Mouse (Mus musculus) kidney, embryonic 16.5 days (tissue): Measurements from ENCODE around the gene Mpdu1. TPM values are rescaled to one million over a fixed set of nuclear protein-coding genes. Genes with fewer than 3 reads are reported as not detected.
A peak's percentile ranks its signal among the peaks of the same experiment; 100 is the strongest.
"Not testable (repeated sequence)": the region's sequence is repeated elsewhere in the genome, so short reads cannot be mapped to it uniquely, and the experiment has no call there.

ENCODE experiments used
- ATAC-seq: fragments of 200-750 bp; cut with Nextera tagmentation; 2 replicates; pipeline ENCODE4 v1.8.0; 2017; ENCODE audit warnings: moderate TSS enrichment; ENCODE audit not compliant: low FRiP score, low TSS enrichment
- H3K27ac ChIP-seq: fragments of 300-500 bp; sonication (generic); 2 replicates; pipeline ENCODE4 v1.5.1; 2014; ENCODE audit warnings: low read length
- H3K27me3 ChIP-seq: fragments of 300-500 bp; sonication (generic); 2 replicates; pipeline ENCODE4 v1.6.1; 2014; ENCODE audit warnings: low read length, control low read depth, mixed read lengths; ENCODE audit not compliant: insufficient read depth
- H3K36me3 ChIP-seq: fragments of 300-500 bp; sonication (generic); 2 replicates; pipeline ENCODE4 v1.6.1; 2014; ENCODE audit warnings: low read length, control low read depth, mixed read lengths; ENCODE audit not compliant: insufficient read depth
- H3K4me1 ChIP-seq: fragments of 300-500 bp; sonication (generic); 2 replicates; pipeline ENCODE4 v1.6.1; 2014; ENCODE audit warnings: low read length, control low read depth, mixed read lengths; ENCODE audit not compliant: insufficient read depth
- H3K4me2 ChIP-seq: fragments of 300-500 bp; sonication (generic); replicated peaks from 2 replicates; pipeline ENCODE4 v1.6.1; 2014; ENCODE audit warnings: low read depth, low read length
- H3K4me3 ChIP-seq: fragments of 300-500 bp; sonication (generic); 2 replicates; pipeline ENCODE4 v1.5.1; 2014; ENCODE audit warnings: mild to moderate bottlenecking, low read length
- H3K9ac ChIP-seq: fragments of 300-500 bp; sonication (generic); replicated peaks from 2 replicates; pipeline ENCODE4 v1.6.1; 2014; ENCODE audit warnings: low read length
- H3K9me3 ChIP-seq: fragments of 300-500 bp; sonication (generic); 2 replicates; pipeline ENCODE4 v1.6.1; 2016; ENCODE audit warnings: low read length, control low read depth
- WGBS: fragments of 180-500 bp; shearing (Covaris S2); extraction: QIAGEN DNeasy Blood & Tissue Kit; methylation state at CpG from one replicate; pipeline ENCODE4 v1.1.7; 2014; 5-methylcytosine and 5-hydroxymethylcytosine counted together
- polyA plus RNA-seq: library from polyadenylated mRNA; unstranded; fragments of >200 nt; fragmentation: Nextera tagmentation; extraction: Ambion mirVana; gene quantifications from 2 replicates; pipeline ENCODE4 v1.2.1, GENCODE M21; 2015

Mpdu1 gene
- polyA plus RNA-seq, 1 experiment from 2014 or later: 84.0 TPM

GRCm38 (mm10) chr11:69703814-69704612, 41.6 kb upstream of the Mpdu1 start:
- 68% methylated on average over 8 of the region's 8 CpGs for WGBS

GRCm38 (mm10) chr11:69703381-69703780, 40.9 kb upstream of the Mpdu1 start:
- H3K4me2 ChIP-seq, ATAC-seq, H3K36me3 ChIP-seq, H3K9ac ChIP-seq, H3K4me1 ChIP-seq, H3K27ac ChIP-seq, H3K9me3 ChIP-seq, H3K4me3 ChIP-seq, H3K27me3 ChIP-seq: not testable (repeated sequence)
- WGBS: 57% methylated on average over 2 of the region's 3 CpGs

More at GRCm38 (mm10) chr11:69703814-69704612, 41.6 kb upstream of the Mpdu1 start:
- Histone ChIP-seq H3K36me3 (no peaks in the 10 kb centered on the region), H3K9me3 (no peaks in the 10 kb centered on the region), H3K27ac (no peak overlapping the region), H3K9ac (no peak overlapping the region), H3K4me2 (no peak overlapping the region), H3K4me3 (no peak overlapping the region), H3K4me1 (no peaks in the 10 kb centered on the region), H3K27me3 (no peaks in the 10 kb centered on the region)
- ATAC-seq: no peak

GRCm38 (mm10) chr11:69702886-69703285, 40.4 kb upstream of the Mpdu1 start:
- H3K4me3 ChIP-seq, H3K27ac ChIP-seq, H3K4me2 ChIP-seq, H3K36me3 ChIP-seq, ATAC-seq, H3K27me3 ChIP-seq, H3K4me1 ChIP-seq, H3K9me3 ChIP-seq, H3K9ac ChIP-seq: not testable (repeated sequence)
- 95% methylated on average over 10 of the region's 10 CpGs for WGBS

GRCm38 (mm10) chr11:69699595-69699994, 37.2 kb upstream of the Mpdu1 start:
- ATAC-seq: no peak
- no peaks in the 10 kb centered on the region for H3K27me3 ChIP-seq
- 56% methylated on average over 1 of the region's 1 CpGs for WGBS

GRCm38 (mm10) chr11:69698574-69698973, 36.1 kb upstream of the Mpdu1 start:
- no peak overlapping the region for H3K4me3 ChIP-seq
- no peak for ATAC-seq
- no peak overlapping the region for H3K9ac ChIP-seq
- no peak overlapping the region for H3K27ac ChIP-seq
- H3K4me2 ChIP-seq: no peak overlapping the region
- H3K27me3 ChIP-seq: no peaks in the 10 kb centered on the region
- peaks cover 10% of the 10 kb centered on the region for H3K4me1 ChIP-seq
- no peaks in the 10 kb centered on the region for H3K9me3 ChIP-seq
- H3K36me3 ChIP-seq: no peaks in the 10 kb centered on the region
- 66% methylated on average over 5 of the region's 5 CpGs for WGBS

More at GRCm38 (mm10) chr11:69699595-69699994, 37.2 kb upstream of the Mpdu1 start:
- no peak overlapping the region for H3K4me2 ChIP-seq
- H3K4me3 ChIP-seq: no peak overlapping the region
- H3K9me3 ChIP-seq: no peaks in the 10 kb centered on the region
- no peak overlapping the region for H3K27ac ChIP-seq
- no peaks in the 10 kb centered on the region for H3K36me3 ChIP-seq
- peaks cover 9% of the 10 kb centered on the region for H3K4me1 ChIP-seq
- no peak overlapping the region for H3K9ac ChIP-seq

- H3K27ac ChIP-seq: no peak overlapping the region
- ATAC-seq: no peak
- no peak overlapping the region for H3K4me2 ChIP-seq
- H3K4me3 ChIP-seq: no peak overlapping the region
- H3K4me1 ChIP-seq: peaks cover 18% of the 10 kb centered on the region
- no peaks in the 10 kb centered on the region for H3K27me3 ChIP-seq
- H3K36me3 ChIP-seq: no peaks in the 10 kb centered on the region
- H3K9ac ChIP-seq: no peak overlapping the region
- WGBS: 79% methylated on average over 3 of the region's 3 CpGs
- no peaks in the 10 kb centered on the region for H3K9me3 ChIP-seq
Measured at GRCm38 (mm10) chr11:69697396-69697795, 35.0 kb upstream of the Mpdu1 start.

GRCm38 (mm10) chr11:69695361-69696181, 33.1 kb upstream of the Mpdu1 start, which contains the start of the genes Tnfsf12 and Tnfsfm13:
Gene Tnfsf12 (minus strand): TSS chr11:69695849.
Gene Tnfsfm13 (minus strand): TSS chr11:69696098.
- 2% methylated on average over 35 of the region's 41 CpGs for WGBS
- H3K27ac ChIP-seq: peak within 1 kb of the TSS; percentile 88

GRCm38 (mm10) chr11:69695046-69695360, 32.6 kb upstream of the Mpdu1 start:
- peaks cover 18% of the 10 kb centered on the region for H3K4me1 ChIP-seq
- H3K9ac ChIP-seq: peak overlapping the region; percentile 88
- H3K4me3 ChIP-seq: peak overlapping the region; percentile 64
- H3K27me3 ChIP-seq: no peaks in the 10 kb centered on the region
- peak; percentile 17; the same call in 1 of the 2 replicates for ATAC-seq
- peak overlapping the region; percentile 88 for H3K4me2 ChIP-seq
- 27% methylated on average over 6 of the region's 6 CpGs for WGBS
- peak overlapping the region; percentile 88; the same call in 1 of the 2 replicates for H3K27ac ChIP-seq
- H3K36me3 ChIP-seq: no peaks in the 10 kb centered on the region
- no peaks in the 10 kb centered on the region for H3K9me3 ChIP-seq

More at GRCm38 (mm10) chr11:69695361-69696181, 33.1 kb upstream of the Mpdu1 start, which contains the start of the genes Tnfsf12 and Tnfsfm13:
- H3K4me3 ChIP-seq: peak within 1 kb of the TSS; percentile 64
- no peaks in the 10 kb centered on the region for H3K9me3 ChIP-seq
- H3K4me2 ChIP-seq: peak within 1 kb of the TSS; percentile 88
- H3K9ac ChIP-seq: peak within 1 kb of the TSS; percentile 88
- H3K4me1 ChIP-seq: peaks cover 18% of the 10 kb centered on the region
- peak; percentile 86 for ATAC-seq
- no peaks in the 10 kb centered on the region for H3K27me3 ChIP-seq
- H3K36me3 ChIP-seq: no peaks in the 10 kb centered on the region

GRCm38 (mm10) chr11:69693421-69693965, 31.1 kb upstream of the Mpdu1 start:
- no peak for ATAC-seq
- Histone ChIP-seq H3K27me3 (no peaks in the 10 kb centered on the region), H3K4me2 (no peak overlapping the region; the same call in 1 of the 2 replicates), H3K4me1 (peaks cover 18% of the 10 kb centered on the region), H3K9ac (no peak overlapping the region; the same call in 1 of the 2 replicates), H3K4me3 (no peak overlapping the region), H3K27ac (no peak overlapping the region; the same call in 1 of the 2 replicates), H3K36me3 (no peaks in the 10 kb centered on the region), H3K9me3 (no peaks in the 10 kb centered on the region)
- 45% methylated on average over 11 of the region's 11 CpGs for WGBS
